Mouse (Mus musculus) brain, embryonic 14.5 days (tissue): Measurements from ENCODE around the gene Prmt8. TPM values are rescaled to one million over a fixed set of nuclear protein-coding genes. Genes with fewer than 3 reads are reported as not detected.

ENCODE experiments used
- DNase-seq: peaks from one replicate; pipeline ENCODE4 v3.0.0-alpha.2; 2011; ENCODE audit warnings: low read depth
- CTCF ChIP-seq: fragments of 200-500 bp; IDR thresholded peaks from 2 replicates; pipeline ENCODE4 v1.5.1; 2012; ENCODE audit warnings: inconsistent platforms, mild to moderate bottlenecking, moderate library complexity, borderline replicate concordance; ENCODE audit not compliant: insufficient read depth, insufficient read length; ENCODE audit errors: extremely low read depth
- POLR2A ChIP-seq: fragments of 200-500 bp; IDR thresholded peaks from 2 replicates; pipeline ENCODE4 v1.6.1; 2012; ENCODE audit warnings: mild to moderate bottlenecking, inconsistent platforms, borderline replicate concordance; ENCODE audit not compliant: poor library complexity, insufficient read depth, insufficient read length, severe bottlenecking; ENCODE audit errors: extremely low read depth
- polyA plus RNA-seq: library from polyadenylated mRNA; depleted of rRNA; stranded (reverse); fragments of >200 nt; gene quantifications from 2 replicates; pipeline ENCODE4 v1.2.3, GENCODE M21; 2012

Prmt8 gene
- polyA plus RNA-seq, 1 experiment, result 24.9 TPM

DNA sequence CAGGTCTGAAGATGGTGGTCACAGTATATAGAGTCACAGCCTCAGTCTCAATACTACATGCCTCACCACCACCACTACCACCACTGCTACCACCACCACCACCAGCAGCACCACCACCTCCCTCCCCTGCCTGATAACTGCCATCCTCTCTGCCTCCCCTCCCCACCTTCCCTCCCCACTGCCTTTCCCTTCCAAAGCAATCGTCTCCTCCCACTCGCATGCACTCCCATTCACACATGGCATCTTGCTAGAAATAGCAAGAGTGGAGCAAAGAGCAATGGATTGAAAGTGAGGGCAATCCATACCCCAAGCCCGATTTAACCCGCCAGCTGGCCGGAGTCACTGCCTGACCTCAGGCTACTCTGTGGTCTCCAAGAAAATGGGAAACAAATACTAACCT, 3.7 kb downstream of the Prmt8 start:
- no peak for DNase-seq
- TF ChIP-seq POLR2A (no peak), CTCF (no peak)

DNA sequence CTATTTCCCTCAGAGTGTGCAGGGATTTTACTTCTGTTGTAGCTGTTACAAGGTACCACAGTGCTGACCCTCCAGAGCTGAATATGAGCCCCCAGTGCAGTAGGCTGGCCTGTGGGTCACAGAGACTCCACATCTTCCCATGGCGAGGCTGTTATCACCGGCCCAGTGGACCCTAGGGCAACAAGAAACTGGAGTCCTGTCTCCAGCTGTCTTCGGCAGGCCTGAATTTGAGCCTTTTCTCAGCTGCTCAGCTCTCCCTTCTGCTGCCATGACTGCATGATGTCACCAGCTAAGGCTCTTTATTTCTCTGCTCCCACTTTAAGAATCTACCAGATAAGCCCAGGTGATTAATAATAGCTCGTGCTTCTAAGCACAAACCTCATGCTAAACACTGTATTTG, 11.0 kb downstream of the Prmt8 start:
- no peak for DNase-seq
- TF ChIP-seq CTCF, result no peak
- TF ChIP-seq POLR2A, result no peak

DNA sequence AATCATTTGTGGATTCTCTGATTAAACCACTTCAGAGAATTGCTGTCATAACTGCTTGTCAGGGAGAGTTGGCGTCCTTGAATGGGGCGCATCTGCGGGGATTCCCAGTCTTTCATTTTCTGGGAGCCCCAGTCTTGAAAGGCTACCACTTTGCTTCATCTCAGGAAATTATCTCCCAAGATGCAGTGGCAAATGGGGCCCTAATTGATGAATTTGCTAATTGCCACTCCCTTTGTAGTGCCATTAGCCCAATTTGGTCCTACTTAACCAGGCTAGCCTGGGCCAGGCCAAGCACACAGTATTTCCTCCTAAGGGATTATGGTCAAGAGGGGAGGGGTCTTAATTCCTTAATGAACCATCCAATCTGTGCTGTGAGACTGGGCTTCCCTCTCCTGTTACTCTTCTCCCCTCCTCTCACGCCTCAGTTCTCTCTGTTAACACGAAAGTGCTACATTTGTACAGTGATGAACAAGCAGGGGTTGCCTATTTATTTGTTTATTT, 11.6 kb downstream of the Prmt8 start:
- TF ChIP-seq CTCF, result no peak

DNA sequence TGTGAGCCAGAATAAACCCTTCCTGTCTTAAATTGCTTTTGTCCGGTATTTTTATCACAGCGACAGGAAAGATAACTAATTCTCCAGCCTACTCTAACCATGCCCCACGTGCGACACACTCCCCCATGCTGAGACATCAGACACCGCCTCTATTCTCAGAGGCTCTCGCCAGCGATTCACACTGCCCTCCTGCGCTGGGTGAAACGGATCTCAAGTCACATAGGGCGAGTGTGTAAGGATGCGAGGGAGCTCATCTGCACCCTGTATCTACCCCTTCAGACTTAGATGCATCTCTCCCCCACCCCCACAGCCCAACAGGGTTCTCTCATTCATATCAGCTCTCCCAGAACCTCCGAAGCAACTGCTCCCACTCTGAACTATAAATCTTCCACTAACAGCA, 12.4 kb downstream of the Prmt8 start:
- no peak for TF ChIP-seq CTCF
- no peak for TF ChIP-seq POLR2A

More for the DNA sequence above, 11.6 kb downstream of the Prmt8 start:
- DNase-seq, result peak; percentile 77

DNA sequence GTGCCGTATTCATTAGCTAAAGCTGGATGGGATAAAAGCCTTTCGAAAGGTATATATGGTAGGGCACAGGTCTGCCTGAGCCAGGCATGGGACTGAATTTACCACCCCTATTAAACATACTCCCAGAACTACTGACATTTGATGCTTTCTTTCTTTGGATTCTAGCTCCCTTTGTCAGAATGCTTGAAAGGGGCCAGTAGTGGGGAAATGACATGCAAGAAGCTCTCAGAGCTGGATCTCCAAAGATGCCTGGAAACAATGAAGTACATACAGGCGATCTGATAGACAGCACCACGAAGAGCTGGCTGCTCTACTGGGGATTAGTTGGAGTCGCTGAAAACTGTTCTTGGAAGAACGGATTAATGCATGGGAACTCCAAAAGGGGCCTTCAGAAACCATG, 16.0 kb downstream of the Prmt8 start:
- no peak for DNase-seq
- TF ChIP-seq CTCF, result no peak
- TF ChIP-seq POLR2A, result no peak

More for the DNA sequence above, 12.4 kb downstream of the Prmt8 start:
- no peak for DNase-seq

DNA sequence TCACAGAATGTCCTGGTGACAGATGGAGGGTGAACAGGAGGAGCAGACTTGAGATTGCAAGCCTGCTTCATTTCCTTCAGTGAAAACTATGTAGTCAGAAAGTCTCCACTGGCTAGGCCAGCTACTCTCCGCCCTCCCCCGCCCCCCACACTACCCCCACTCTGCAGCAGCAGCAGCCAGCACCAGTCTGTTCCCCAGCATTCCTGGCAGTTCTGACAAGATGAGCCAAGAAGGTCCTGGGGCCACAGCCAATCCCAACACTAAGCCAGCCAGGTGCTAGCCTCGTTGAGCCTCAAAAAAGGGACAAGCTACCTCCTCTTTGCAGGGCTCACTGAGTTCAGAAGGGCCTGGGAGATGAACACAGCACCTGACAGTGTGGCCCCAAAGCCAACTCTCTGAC, 16.6 kb downstream of the Prmt8 start:
- peak; percentile 53 for DNase-seq
- TF ChIP-seq POLR2A (no peak), CTCF (no peak)

DNA sequence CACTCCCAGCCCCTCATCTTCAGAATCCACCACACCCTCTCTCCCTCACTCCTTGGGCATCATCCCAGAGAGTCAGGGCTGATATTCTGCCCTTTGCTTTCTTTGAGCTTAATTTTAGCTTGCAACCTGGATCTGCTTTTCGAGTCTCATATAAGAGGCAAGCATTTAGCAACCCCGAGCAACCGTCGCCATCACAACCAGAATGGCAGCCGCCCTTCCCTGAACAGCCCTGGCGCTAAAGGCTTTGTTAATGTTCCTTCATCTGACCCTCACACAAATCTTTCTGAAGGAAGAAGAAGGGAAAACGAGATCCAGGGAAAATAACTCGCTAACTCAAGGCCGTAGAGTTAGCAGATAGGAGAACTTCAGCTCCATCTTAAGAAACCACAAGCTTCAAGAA, 17.8 kb downstream of the Prmt8 start:
- TF ChIP-seq POLR2A, result no peak
- no peak for TF ChIP-seq CTCF
- DNase-seq, result peak; percentile 53

DNA sequence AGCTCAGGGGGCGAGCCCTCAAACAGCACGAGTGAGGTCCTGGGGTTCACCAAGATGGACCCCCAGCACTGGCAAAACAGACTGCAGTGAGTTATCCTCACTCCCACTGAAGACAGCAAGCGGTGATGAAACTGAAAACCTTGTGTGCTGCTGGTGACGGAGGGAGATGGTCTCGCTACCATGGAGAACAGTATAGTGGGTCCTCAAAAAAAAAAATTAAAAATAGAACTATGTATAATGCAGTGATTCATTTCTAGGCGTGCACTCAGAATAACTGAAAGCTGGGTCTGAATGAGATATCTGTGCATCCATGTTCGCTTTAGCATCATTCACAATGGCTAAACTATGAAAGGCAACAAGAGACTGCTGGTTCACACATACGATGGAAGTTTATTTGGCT, 20.5 kb downstream of the Prmt8 start:
- DNase-seq, result no peak
- TF ChIP-seq CTCF, result no peak
- TF ChIP-seq POLR2A, result no peak

DNA sequence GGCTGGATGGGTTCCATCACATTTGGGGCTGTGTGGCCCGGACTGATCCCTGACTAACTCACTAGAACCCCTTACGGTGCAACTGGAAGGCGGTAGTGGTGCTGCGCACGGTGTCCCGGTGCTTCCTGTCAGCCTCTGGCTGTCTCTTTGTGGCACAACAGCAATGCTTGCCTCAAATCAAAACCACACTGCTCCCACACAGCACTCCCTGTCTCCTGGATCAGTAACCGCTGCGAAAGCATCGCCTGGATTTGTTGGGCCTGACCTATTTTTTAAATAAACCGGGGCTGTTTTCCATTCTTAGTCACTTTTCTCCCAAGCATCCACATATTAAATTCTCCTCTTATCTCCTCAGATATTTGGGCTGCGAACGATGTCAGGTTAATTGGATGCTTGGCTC, 27.0 kb downstream of the Prmt8 start:
- DNase-seq, result no peak
- TF ChIP-seq CTCF (no peak), POLR2A (no peak)

DNA sequence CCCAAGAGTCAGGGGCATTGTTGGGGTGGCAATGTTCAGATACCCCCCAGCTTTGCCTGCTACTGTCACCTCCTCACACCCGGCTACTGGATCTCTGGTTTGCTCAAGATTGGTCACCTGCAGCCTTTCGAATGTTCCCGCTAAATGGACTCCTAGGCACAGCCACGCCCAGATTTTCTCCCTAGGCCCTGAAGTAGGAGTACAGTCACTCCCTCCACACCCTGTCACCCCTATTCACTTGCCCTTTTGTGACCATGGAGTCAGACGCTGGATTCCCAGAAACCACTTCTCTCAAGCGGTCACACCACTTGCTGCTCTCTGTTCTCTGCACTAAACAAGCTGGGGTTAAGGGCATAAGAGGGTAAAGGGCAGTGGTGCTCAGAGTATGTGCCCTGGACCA, 28.1 kb downstream of the Prmt8 start:
- no peak for DNase-seq
- TF ChIP-seq CTCF (no peak), POLR2A (no peak)

DNA sequence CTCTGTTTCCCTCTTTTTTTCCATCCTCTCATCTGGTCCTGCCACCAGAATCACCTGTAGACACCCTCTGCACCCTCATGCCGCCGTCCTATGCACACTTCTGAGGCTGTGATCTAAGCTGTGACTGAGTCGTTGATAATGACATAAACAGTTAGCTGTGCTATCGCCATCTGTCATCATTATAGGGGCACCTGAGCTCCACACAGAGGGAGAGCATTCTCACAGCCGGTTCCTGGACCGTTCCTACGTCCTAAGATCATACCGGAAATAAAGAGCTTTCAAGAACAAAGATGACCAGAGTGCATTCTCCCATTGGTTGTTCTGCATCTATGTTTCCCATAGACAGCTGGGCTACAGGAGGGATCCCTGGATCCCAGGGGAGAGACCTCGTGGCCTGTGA, 28.6 kb downstream of the Prmt8 start:
- no peak for TF ChIP-seq CTCF
- no peak for TF ChIP-seq POLR2A
- no peak for DNase-seq

DNA sequence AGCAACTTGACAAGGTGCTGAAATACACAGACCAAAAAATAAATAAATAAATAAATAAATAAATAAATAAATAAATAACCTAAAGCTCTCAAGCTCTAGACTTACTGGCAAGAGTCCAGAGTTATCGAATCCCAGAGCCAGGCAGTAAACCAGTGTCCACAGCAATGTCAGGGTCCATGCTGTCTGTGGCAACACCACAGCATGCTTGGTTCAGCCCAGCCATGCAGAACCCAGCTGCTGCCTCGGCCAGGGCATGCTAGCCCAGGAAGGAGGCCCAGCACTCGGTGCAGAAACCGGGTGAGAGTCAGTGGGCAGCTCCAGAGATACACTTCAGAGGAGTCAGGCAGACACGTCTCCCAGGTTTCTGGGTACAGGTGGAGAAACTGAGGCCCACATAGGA, 29.4 kb downstream of the Prmt8 start:
- DNase-seq, result no peak
- no peak for TF ChIP-seq CTCF
- no peak for TF ChIP-seq POLR2A

DNA sequence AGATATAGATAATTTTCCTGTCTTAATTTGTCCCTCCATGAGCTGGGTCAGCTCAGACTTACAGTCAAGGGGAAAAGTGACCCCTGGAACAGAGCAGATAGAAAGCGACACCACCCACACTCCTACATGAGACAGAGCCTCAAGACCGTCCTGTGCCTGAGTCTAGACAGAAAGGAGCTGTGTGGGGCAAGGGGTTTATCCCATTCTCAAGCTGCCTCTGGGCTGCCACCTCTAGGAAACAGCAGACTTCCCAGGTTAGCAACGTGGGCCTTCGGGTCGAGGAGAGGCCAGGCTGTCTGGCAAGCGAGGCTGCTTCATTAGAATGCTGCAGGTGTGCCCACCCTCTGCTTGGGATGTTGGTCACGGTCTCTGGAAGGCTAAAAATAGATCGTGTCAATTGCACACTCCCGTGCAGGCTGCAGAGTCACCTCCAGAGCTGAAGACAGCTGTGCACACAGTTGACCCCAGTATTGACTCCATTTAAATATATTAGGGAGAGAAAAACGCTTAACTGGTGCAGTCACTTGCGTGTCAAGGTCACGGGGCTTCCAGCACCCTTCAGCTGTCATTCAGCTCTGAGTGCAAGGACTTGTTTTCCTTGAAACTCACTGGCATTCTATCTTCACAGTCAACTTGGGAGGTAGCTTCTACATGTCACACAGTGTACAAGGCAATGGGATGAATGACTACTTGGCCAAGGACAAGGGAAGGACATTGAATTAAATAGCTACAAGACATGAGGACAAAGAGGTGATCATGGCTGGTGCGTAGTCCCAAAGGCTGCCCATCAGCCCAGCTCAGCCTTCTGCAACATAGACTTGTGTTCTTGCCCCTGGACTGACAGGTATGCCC, 33.9 kb downstream of the Prmt8 start:
- TF ChIP-seq CTCF, result no peak
- no peak for TF ChIP-seq POLR2A
- peak; percentile 79 for DNase-seq
